Mouse (Mus musculus): ENCODE measurements around the gene Col13a1.

Col13a1 gene

GRCm38 (mm10) chr10:61827950-61828936 lies 150.7 kb downstream of the Col13a1 start:
- DNase-seq (ENCODE audit: low spot score) = peak; percentile 34

GRCm38 (mm10) chr10:61826753-61827435 lies 152.0 kb downstream of the Col13a1 start:
- peak; percentile 66 for DNase-seq (ENCODE audit: low spot score)

- DNase-seq (ENCODE audit: low spot score) = no peak
Observed at GRCm38 (mm10) chr10:61825979-61826752, 152.7 kb downstream of the Col13a1 start.

DNA sequence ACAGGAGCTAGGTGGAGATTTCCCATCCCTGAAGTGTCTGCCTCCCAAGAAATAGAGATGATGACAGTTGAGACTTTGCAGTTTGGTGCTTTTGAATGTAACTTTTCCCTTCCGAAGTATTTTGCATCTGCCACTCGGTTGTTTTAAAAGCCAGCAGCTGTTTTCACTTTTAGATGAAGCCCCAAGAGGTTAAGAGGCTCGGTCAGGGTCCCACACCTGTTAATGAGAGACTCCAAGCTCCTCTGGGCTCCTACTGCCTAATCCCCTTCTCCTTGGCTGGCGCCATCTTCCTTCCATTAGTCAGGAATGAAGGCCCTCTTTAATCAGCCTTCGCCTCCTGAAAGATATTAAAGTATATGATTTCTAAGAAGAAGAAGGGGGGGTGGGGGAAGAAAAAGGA lies 153.4 kb downstream of the Col13a1 start:
- no peak for DNase-seq (ENCODE audit: low spot score)

DNA sequence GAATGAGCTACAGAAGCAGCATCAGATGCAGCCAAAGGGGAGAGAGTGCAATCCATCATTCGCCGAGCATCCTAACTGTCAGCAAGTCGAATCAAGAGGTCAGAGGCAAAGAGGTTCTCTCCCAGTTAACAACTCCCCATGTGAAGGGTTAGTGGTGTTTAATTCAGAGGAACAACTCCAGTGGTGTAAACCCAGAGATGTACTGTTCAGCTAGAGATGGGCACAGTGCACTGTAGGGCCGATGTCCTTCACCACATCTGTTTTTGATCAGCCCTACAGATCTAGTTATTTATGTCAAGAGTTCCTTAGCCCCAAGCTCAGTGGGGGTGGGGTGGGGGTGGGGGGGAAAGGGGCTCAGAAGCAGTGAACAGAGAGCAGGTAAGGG lies 155.2 kb downstream of the Col13a1 start:
- DNase-seq (ENCODE audit: low spot score) = peak; percentile 71

DNA sequence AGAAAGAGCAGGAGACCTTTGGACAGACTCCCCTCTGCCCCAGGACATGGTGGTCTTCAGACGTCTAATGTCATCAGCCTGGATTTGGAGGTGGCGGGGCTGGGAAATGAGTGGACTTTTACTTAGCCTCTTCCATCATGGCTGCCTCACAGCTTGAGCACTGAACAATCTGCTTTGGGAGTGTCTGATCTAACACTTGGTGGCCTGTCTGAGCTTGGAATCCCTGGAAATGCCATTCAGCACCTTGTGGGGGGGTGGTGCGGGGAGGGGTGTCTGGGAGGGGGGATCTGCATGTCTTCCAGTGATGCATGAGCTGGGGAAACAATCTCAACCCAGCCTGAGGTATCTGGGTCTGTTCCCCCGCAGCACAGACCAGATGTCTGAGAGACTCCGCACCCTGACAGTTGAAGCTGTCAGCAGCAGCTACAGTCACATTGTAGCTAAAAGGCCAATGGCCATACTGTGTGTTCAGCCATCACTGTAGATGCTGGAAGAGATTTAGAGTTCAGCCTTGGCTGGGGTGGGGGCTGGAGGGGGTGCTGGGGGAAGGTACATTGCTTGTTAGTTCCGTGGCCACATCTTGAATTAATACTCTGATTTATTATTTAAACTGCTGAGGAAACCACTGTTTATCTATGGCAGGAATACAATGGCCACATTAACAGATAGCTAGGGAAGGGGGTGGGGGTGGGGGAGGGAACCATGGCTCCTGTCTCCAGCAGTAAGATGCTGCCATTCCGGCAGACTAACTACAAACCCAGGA lies 155.8 kb downstream of the Col13a1 start:
- DNase-seq (ENCODE audit: low spot score) = peak; percentile 48

DNA sequence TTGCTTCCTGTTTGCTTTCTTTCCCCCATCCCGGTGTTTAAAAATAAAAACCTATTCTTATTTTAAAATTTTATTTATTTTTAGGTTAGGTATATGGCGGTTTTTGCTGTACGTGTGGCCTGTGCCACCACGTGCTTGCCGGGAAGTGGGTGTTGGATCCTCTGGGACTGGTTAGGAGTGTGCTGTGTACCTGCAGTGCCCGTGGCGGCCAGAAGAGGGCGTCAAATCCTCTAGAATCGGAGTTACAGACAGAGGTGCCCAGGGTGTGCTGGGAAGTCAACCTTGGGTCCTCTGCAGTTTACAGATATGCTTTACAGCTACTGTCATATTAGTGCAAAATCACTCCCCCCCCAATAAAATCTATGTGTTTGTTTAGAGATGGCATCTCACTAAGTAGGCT lies 158.9 kb downstream of the Col13a1 start:
- DNase-seq (ENCODE audit: low spot score) = no peak

DNA sequence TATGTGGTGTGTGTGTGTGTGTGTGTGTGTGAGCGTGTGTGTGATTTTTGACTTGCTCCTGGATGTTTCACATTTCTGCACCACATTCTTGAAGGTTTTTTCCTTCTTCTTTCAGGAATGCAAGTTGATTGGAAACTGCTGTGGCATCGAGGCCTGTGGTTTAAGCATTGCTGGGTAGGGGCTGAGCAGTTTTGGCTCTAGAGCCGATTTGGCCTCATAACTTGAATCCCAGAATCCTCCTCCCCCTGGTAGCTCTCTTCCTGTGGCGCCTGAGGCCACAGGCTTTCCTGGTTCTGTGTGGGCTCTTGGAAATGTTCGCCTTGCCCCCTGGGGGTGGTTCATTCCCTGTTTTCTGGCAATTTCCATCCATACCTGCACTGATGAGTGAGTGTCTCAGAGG lies 166.9 kb downstream of the Col13a1 start:
- no peak for DNase-seq (ENCODE audit: low spot score)

- DNase-seq (ENCODE audit: low spot score) = no peak
Observed at GRCm38 (mm10) chr10:61798133-61798576, 180.8 kb downstream of the Col13a1 start.

DNA sequence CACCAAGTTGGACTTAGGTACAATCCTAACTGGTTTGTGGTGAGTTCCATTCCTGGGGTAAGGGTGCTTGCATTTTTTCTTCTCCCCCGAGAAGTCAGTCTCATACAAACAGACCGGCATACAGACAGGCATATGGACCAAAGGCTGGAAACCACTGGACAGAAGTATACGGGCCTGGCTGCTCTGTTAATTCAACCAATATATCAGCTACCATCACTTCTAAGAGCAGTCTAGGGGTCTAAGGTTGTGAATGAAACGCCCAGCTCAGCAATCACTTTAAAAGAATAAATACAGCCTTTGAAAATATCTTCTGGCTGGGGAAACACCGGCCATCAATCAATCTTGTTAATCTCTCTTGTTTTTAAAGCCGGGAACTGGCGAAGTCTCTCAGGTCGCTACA lies 183.4 kb downstream of the Col13a1 start:
- no peak for DNase-seq (ENCODE audit: low spot score)

- DNase-seq (ENCODE audit: low spot score) = no peak
Observed at GRCm38 (mm10) chr10:61794971-61795370, 183.9 kb downstream of the Col13a1 start.

DNA sequence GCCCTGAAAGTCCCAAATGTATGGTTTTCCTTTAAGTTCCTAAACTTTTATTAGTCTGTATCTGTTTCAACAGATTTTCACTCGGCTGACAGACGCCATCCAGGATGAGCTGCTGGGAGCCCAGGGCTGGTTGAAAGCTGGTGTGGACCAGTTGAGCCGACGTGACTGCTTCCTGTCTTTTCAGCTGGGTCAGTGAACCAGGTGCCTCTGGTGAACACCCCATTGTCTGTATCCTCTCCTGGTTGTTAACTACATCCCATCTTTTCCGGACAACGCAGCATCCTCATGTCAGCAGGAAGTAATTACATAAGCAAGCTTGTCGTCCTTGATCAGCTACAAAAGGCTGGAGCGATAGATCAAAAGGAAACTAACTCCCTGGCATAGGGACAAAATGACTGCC lies 185.9 kb downstream of the Col13a1 start:
- DNase-seq (ENCODE audit: low spot score) = no peak

- DNase-seq (ENCODE audit: low spot score) = no peak
Observed at GRCm38 (mm10) chr10:61788499-61788898, 190.4 kb downstream of the Col13a1 start.

All from embryo, embryonic 10 days (tissue).